Mouse (Mus musculus) liver, adult 2 months (tissue): ENCODE results near the gene Agtrap. TPM values are rescaled to one million over a fixed set of nuclear protein-coding genes. Genes with fewer than 3 reads are reported as not detected.

Experiments used
- DNase-seq: peaks from one replicate; pipeline ENCODE4 v3.0.0-alpha.2; 2011; ENCODE audit warnings: low read depth, low spot score; ENCODE audit errors: extremely low read depth
- H3K27ac ChIP-seq: fragments of 200-500 bp; replicated peaks from 2 replicates; pipeline ENCODE4 v1.5.1; 2012; ENCODE audit warnings: low read depth, mild to moderate bottlenecking, control low read depth, inconsistent platforms, low read length; ENCODE audit not compliant: insufficient read depth
- H3K27me3 ChIP-seq: fragments of 200-500 bp; 2 replicates; pipeline ENCODE4 v1.6.1; 2012; ENCODE audit warnings: mild to moderate bottlenecking, moderate library complexity, low read length, inconsistent platforms; ENCODE audit not compliant: control insufficient read depth, insufficient read depth
- H3K36me3 ChIP-seq: fragments of 200-500 bp; 2 replicates; pipeline ENCODE4 v1.6.1; 2012; ENCODE audit warnings: low read length, inconsistent platforms; ENCODE audit not compliant: control insufficient read depth, insufficient read depth
- H3K4me1 ChIP-seq: fragments of 200-500 bp; 2 replicates; pipeline ENCODE4 v1.6.1; 2011; ENCODE audit warnings: low read length; ENCODE audit not compliant: control insufficient read depth, insufficient read depth
- H3K4me3 ChIP-seq: fragments of 200-500 bp; 2 replicates; pipeline ENCODE4 v1.5.1; 2011; ENCODE audit warnings: low read depth, mild to moderate bottlenecking, control low read depth, low read length, moderate library complexity; ENCODE audit not compliant: insufficient read depth
- H3K79me2 ChIP-seq: fragments of 200-500 bp; 2 replicates; pipeline ENCODE4 v1.6.1; 2012; ENCODE audit warnings: inconsistent platforms, mild to moderate bottlenecking, low read length, moderate library complexity; ENCODE audit not compliant: control insufficient read depth, insufficient read depth
- H3K9ac ChIP-seq: fragments of 200-500 bp; 2 replicates; pipeline ENCODE4 v1.6.1; 2012; ENCODE audit warnings: low read depth, mild to moderate bottlenecking, control low read depth, inconsistent platforms, low read length
- CTCF ChIP-seq: fragments of 200-500 bp; IDR thresholded peaks from 2 replicates; pipeline ENCODE4 v1.5.1; 2011; ENCODE audit warnings: low read depth, low read length, control low read depth
- POLR2A ChIP-seq: fragments of 200-500 bp; IDR thresholded peaks from 2 replicates; pipeline ENCODE4 v1.6.1; 2011; ENCODE audit warnings: low read length, control low read depth; ENCODE audit not compliant: insufficient read depth; ENCODE audit errors: extremely low read depth
- WGBS: fragments of 180-500 bp; shearing (Covaris S2); methylation state at CpG from one replicate; pipeline ENCODE4 v1.1.7; 2018; 5-methylcytosine and 5-hydroxymethylcytosine counted together
- polyA plus RNA-seq: library from polyadenylated mRNA; depleted of rRNA; stranded (reverse); fragments of >200 nt; gene quantifications from 2 replicates; pipeline ENCODE4 v1.2.3, GENCODE M21; 2012
- total RNA-seq: library from RNA; depleted of rRNA; stranded (reverse); fragments of >200 nt; gene quantifications from 2 replicates; pipeline ENCODE4 v1.2.3, GENCODE M21; 2014

Gene Agtrap
- total and polyA plus RNA-seq, 2 experiments, result 2.1 to 3.7 TPM

- no peaks in the 10 kb centered on the region for H3K36me3 ChIP-seq
- WGBS, result 78% methylated on average over 4 of the region's 4 CpGs
- H3K9ac ChIP-seq, result no peak overlapping the region
- no peaks in the 10 kb centered on the region for H3K27me3 ChIP-seq
- no peaks in the 10 kb centered on the region for H3K4me1 ChIP-seq
- DNase-seq, result no peak
- H3K4me3 ChIP-seq, result no peak overlapping the region
- no peaks in the 10 kb centered on the region for H3K79me2 ChIP-seq
- H3K27ac ChIP-seq, result no peak overlapping the region
- TF ChIP-seq POLR2A (no peak), CTCF (peak; percentile 17; the same call in 1 of the 2 replicates)
Observed at GRCm38 (mm10) chr4:148117392-148117791, 29.6 kb upstream of the Agtrap start.

DNA sequence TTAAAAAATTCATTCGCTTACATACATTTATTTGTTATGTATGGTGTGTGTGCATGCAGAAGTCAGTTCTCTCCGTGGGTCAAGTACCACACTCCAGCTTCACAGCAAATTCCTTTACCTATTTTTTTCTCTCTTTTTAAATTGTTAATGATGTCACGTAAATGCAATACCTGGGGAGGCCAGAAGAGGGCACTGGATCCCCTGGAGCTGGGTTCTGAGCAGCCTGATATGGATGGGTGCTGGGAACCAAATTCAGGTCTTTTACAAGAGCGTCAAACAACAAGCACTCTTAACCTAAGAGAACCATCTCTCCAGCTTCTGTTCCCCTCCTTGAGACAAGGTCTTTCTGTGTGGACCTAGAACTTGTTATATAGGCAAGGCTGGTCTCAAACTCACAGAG lies 28.8 kb upstream of the Agtrap start:
- no peak overlapping the region for H3K4me3 ChIP-seq
- WGBS, result 77% methylated on average over 4 of the region's 4 CpGs
- no peak overlapping the region for H3K27ac ChIP-seq
- H3K79me2 ChIP-seq, result no peaks in the 10 kb centered on the region
- TF ChIP-seq POLR2A (no peak), CTCF (0 out of 2 replicates have a peak, but pooled peaks have one; percentile 11)
- DNase-seq, result no peak
- H3K36me3 ChIP-seq, result no peaks in the 10 kb centered on the region
- H3K27me3 ChIP-seq, result no peaks in the 10 kb centered on the region
- H3K4me1 ChIP-seq, result no peaks in the 10 kb centered on the region
- H3K9ac ChIP-seq, result no peak overlapping the region

DNA sequence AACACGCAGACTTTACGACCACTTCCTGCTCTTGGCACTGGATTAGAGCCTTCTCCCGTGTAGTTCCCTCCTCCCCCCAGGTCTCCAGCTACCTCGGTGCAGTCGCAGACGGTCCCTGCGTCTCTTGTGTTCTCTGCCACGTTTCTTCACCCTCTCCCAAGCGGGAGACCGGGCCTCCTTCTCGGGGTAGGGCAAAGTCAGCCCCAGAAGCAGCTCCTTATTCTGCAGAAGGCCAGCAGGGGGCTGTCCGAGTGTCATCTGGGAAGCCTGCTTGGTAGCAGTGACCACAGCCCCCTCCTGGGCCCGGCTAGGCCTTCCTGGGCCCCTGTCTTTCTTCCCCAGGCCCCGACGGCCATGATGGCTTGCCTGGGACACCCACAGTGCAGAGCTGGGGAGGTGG lies 27.6 kb upstream of the Agtrap start:
- Histone ChIP-seq H3K27ac (no peak overlapping the region), H3K4me1 (no peaks in the 10 kb centered on the region), H3K79me2 (no peaks in the 10 kb centered on the region), H3K4me3 (no peak overlapping the region), H3K27me3 (no peaks in the 10 kb centered on the region), H3K9ac (no peak overlapping the region), H3K36me3 (no peaks in the 10 kb centered on the region)
- TF ChIP-seq CTCF (peak; percentile 68), POLR2A (no peak)
- peak; percentile 4 for DNase-seq
- WGBS, result 7% methylated on average over 15 of the region's 15 CpGs

- no peaks in the 10 kb centered on the region for H3K4me1 ChIP-seq
- DNase-seq, result peak; percentile 57
- H3K9ac ChIP-seq, result no peak overlapping the region
- H3K4me3 ChIP-seq, result no peak overlapping the region
- TF ChIP-seq CTCF (peak; percentile 99), POLR2A (no peak)
- no peak overlapping the region for H3K27ac ChIP-seq
- WGBS, result 10% methylated on average over 15 of the region's 15 CpGs
- no peaks in the 10 kb centered on the region for H3K79me2 ChIP-seq
- H3K36me3 ChIP-seq, result no peaks in the 10 kb centered on the region
- no peaks in the 10 kb centered on the region for H3K27me3 ChIP-seq
Observed at GRCm38 (mm10) chr4:148114758-148115391, 27.0 kb upstream of the Agtrap start.

GRCm38 (mm10) chr4:148112519-148112918 lies 24.7 kb upstream of the Agtrap start:
- Histone ChIP-seq H3K36me3 (no peaks in the 10 kb centered on the region), H3K9ac (no peak overlapping the region), H3K79me2 (no peaks in the 10 kb centered on the region), H3K4me1 (no peaks in the 10 kb centered on the region), H3K27me3 (no peaks in the 10 kb centered on the region), H3K4me3 (no peak overlapping the region), H3K27ac (no peak overlapping the region)
- 84% methylated on average over 12 of the region's 12 CpGs for WGBS
- no peak for DNase-seq
- TF ChIP-seq POLR2A (no peak), CTCF (no peak)

- Histone ChIP-seq H3K4me1 (no peaks in the 10 kb centered on the region), H3K27ac (no peak overlapping the region), H3K4me3 (no peak overlapping the region), H3K27me3 (no peaks in the 10 kb centered on the region), H3K36me3 (no peaks in the 10 kb centered on the region), H3K79me2 (no peaks in the 10 kb centered on the region), H3K9ac (no peak overlapping the region)
- 72% methylated on average over 5 of the region's 5 CpGs for WGBS
- no peak for DNase-seq
- TF ChIP-seq POLR2A (no peak), CTCF (no peak)
Observed at GRCm38 (mm10) chr4:148109215-148109614, 21.4 kb upstream of the Agtrap start.
